Mouse (Mus musculus) E14TG2a.4 (cell line): ENCODE measurements at regions not wholly inside any gene's neighbourhood (a gene's known extent, or its start where the extent isn't known, plus 50 kb on each side); places are given as distances from the start of the nearest gene placed in this dataset.

Source experiments
- H3K27me3 ChIP-seq: 2 replicates; pipeline ENCODE4 v1.6.1; 2014; ENCODE audit warnings: low read length, control low read depth; ENCODE audit not compliant: insufficient read depth
- H3K36me3 ChIP-seq: 2 replicates; pipeline ENCODE4 v1.6.1; 2014; ENCODE audit warnings: low read length, control low read depth; ENCODE audit not compliant: insufficient read depth
- H3K4me1 ChIP-seq: replicated peaks from 2 replicates; pipeline ENCODE4 v1.6.1; 2014; ENCODE audit warnings: low read depth, low read length, control low read depth
- H3K4me3 ChIP-seq: replicated peaks from 2 replicates; pipeline ENCODE4 v1.5.1; 2014; ENCODE audit warnings: mild to moderate bottlenecking, low read length
- H3K9me3 ChIP-seq: 2 replicates; pipeline ENCODE4 v1.6.1; 2014; ENCODE audit warnings: low read length, control low read depth
- CTCF ChIP-seq: conservative IDR thresholded peaks from 2 replicates; pipeline ENCODE4 v1.5.1; 2014; ENCODE audit warnings: low read length
- NANOG ChIP-seq: IDR thresholded peaks from 2 replicates; pipeline ENCODE4 v1.6.1; 2014; ENCODE audit warnings: borderline replicate concordance, low read length, mixed read lengths
- POU5F1 ChIP-seq: IDR thresholded peaks from 2 replicates; pipeline ENCODE4 v1.6.1; 2014; ENCODE audit warnings: low read length, borderline replicate concordance

GRCm38 (mm10) chr13:83162761-83163160 is 341.1 kb upstream of the Mef2c start:
- Histone ChIP-seq H3K4me1 (no peaks in the 10 kb centered on the region), H3K27me3 (no peaks in the 10 kb centered on the region), H3K36me3 (no peaks in the 10 kb centered on the region), H3K4me3 (no peak overlapping the region), H3K9me3 (peaks cover 5% of the 10 kb centered on the region; the same call in 1 of the 2 replicates)
- no peak for TF ChIP-seq CTCF
- no peak for TF ChIP-seq POU5F1
- no peak for TF ChIP-seq NANOG

DNA sequence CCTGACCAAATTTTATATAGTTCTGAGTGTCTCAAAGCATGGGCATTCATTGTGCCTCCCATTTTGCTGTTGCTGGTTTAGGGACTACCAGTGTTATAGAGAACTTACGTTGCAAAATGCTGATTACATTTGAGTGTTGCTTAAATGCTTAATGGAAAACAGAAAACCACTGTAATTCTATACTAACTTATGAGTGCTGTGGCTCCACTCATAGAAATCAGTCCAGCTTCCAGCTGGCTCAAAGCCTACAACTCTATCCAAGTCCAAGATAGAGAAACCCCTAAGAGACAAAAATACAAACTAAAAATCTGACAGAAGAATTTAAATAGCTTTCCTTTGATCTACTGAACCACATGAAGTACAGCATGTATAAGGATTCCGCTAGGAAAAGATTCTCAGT is 328.7 kb upstream of the Mef2c start:
- H3K4me3 ChIP-seq, result no peak overlapping the region
- TF ChIP-seq NANOG, result no peak
- TF ChIP-seq POU5F1, result no peak
- no peak for TF ChIP-seq CTCF
- H3K27me3 ChIP-seq, result no peaks in the 10 kb centered on the region
- no peaks in the 10 kb centered on the region for H3K4me1 ChIP-seq
- no peaks in the 10 kb centered on the region for H3K36me3 ChIP-seq
- no peaks in the 10 kb centered on the region for H3K9me3 ChIP-seq

GRCm38 (mm10) chr13:83201931-83202671 is 301.7 kb upstream of the Mef2c start:
- Histone ChIP-seq H3K4me1 (no peaks in the 10 kb centered on the region), H3K27me3 (no peaks in the 10 kb centered on the region), H3K36me3 (no peaks in the 10 kb centered on the region), H3K4me3 (no peak overlapping the region), H3K9me3 (peaks cover 15% of the 10 kb centered on the region)
- TF ChIP-seq NANOG (no peak), POU5F1 (no peak), CTCF (no peak)

DNA sequence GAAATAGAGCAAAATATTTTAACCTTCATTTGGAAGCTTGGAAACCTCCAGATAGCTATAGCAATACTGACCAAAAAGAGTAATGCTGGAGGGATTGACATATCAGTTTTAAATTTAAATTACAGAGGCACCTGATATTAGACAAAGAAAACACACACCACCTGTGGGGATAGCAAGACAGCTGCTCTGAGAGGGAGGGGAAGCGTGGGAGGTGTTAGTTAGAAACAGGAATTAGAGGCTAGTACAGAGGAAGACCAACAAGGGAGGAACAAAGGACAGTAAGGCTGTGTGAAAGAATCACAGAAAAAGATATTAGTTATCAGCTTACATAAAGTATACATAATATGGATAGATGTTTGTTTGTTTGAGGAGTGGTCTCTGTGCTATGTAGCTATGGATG is 297.2 kb upstream of the Mef2c start:
- H3K4me1 ChIP-seq, result no peaks in the 10 kb centered on the region
- no peaks in the 10 kb centered on the region for H3K36me3 ChIP-seq
- H3K4me3 ChIP-seq, result no peak overlapping the region
- no peaks in the 10 kb centered on the region for H3K9me3 ChIP-seq
- no peaks in the 10 kb centered on the region for H3K27me3 ChIP-seq
- TF ChIP-seq CTCF, result no peak
- no peak for TF ChIP-seq POU5F1
- no peak for TF ChIP-seq NANOG

DNA sequence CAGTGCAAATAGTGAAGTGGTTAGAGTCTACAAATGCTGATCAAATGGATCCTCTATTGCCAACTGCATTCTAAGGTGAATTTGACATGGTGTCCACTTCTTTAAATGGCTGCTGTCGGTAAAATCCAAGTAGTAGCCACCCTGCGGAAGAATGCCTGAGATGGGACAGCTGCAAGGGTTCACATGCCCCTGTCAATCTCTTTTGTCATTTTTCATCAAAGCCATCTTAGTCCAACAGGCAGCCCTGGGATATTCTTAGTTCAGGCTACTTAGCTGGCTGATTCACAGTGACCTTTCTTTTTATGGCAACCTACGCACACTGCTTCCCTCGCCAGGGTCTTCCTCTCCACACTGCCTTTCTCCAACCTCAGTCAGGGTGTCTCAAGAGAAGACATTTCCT is 296.3 kb upstream of the Mef2c start:
- Histone ChIP-seq H3K4me3 (no peak overlapping the region), H3K36me3 (no peaks in the 10 kb centered on the region), H3K9me3 (no peaks in the 10 kb centered on the region), H3K27me3 (no peaks in the 10 kb centered on the region), H3K4me1 (no peaks in the 10 kb centered on the region)
- no peak for TF ChIP-seq POU5F1
- TF ChIP-seq CTCF, result no peak

DNA sequence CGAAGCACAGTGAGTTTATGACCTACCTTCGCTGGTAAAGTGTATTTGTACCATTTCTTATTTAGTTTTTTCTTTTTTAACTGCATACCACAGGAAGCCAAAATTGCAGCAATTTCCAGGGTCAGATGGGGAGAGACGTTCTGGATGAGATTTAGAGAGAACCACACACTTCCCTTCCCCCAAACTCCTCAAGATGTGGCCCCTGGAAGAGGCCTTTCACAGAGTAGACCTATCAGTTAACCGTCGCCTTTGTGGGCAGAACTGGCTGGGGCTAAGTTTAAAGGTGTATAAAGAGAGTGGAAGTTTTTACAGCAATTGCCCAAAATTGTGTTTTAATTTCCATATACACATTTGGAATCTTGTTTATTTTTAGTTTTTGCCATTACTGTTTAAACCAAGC is 295.7 kb upstream of the Mef2c start:
- H3K27me3 ChIP-seq, result no peaks in the 10 kb centered on the region
- no peaks in the 10 kb centered on the region for H3K4me1 ChIP-seq
- no peak for TF ChIP-seq NANOG
- no peak for TF ChIP-seq POU5F1
- TF ChIP-seq CTCF, result no peak
- H3K36me3 ChIP-seq, result no peaks in the 10 kb centered on the region
- H3K4me3 ChIP-seq, result no peak overlapping the region
- no peaks in the 10 kb centered on the region for H3K9me3 ChIP-seq

DNA sequence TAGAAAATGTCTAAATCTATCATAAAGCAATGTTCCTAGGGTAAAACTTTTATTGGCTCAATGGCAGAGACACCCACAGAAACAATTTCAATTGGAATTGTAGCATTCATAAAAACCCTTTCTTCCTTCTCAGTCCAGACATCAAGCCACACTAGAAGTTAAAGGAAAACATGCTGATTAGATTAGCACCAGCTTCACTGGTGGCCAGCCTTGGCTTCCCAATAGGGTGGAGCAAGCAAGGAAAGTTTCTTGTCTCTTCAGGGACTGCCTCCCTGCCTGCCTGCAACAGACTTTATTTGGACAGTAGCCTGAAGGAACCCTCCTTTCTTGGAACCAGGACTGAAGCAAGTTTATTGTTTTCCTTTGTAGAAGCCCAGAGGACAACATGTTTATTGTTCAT is 289.0 kb upstream of the Mef2c start:
- TF ChIP-seq NANOG (no peak), CTCF (no peak), POU5F1 (no peak)
- Histone ChIP-seq H3K4me3 (no peak overlapping the region), H3K27me3 (no peaks in the 10 kb centered on the region), H3K9me3 (no peaks in the 10 kb centered on the region), H3K4me1 (no peaks in the 10 kb centered on the region), H3K36me3 (no peaks in the 10 kb centered on the region)

DNA sequence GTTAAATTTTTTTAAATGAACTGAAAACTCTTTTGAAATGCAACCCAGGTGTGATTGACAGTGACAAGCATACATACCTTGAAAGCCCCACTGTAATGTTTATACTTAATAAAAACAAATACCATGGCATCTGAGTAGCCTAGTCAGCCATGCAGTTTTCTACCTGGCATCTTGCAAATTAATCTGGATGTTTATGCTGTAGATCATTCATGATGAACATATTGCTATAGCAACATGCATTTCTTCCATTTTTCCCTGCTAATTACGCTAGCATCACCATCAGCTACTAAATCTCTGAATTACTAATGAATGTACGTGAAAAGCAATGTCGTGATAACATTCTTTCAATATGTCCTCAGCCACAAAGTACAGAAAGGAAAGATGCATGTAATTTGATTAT is 287.4 kb upstream of the Mef2c start:
- TF ChIP-seq POU5F1, result no peak
- no peak for TF ChIP-seq CTCF
- no peak for TF ChIP-seq NANOG
- no peak overlapping the region for H3K4me3 ChIP-seq
- no peaks in the 10 kb centered on the region for H3K27me3 ChIP-seq
- H3K9me3 ChIP-seq, result no peaks in the 10 kb centered on the region
- H3K36me3 ChIP-seq, result no peaks in the 10 kb centered on the region
- H3K4me1 ChIP-seq, result no peaks in the 10 kb centered on the region

DNA sequence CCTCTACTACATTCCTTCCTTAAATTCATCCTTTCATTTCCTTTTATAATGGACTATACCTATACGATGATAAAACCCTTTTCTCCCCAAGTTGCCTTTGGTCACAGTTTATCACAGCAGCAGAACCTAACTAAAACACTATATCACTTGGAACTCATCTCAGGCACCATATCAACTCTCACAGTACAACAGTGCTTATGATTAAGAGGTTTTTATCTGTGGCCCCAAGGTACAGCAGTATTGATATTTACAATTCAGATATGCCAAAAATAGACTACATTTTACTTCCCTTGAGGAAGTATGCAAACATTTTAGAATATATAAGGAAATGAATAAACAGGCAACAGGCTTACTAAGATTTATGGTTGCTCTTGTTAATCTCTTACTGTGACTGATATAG is 251.4 kb upstream of the Mef2c start:
- no peaks in the 10 kb centered on the region for H3K4me1 ChIP-seq
- no peaks in the 10 kb centered on the region for H3K36me3 ChIP-seq
- no peaks in the 10 kb centered on the region for H3K9me3 ChIP-seq
- TF ChIP-seq POU5F1 (no peak), CTCF (no peak), NANOG (no peak)
- no peaks in the 10 kb centered on the region for H3K27me3 ChIP-seq
- no peak overlapping the region for H3K4me3 ChIP-seq
